Mouse (Mus musculus) leukemia stem cell, adult 10-12 weeks (primary cell): Measurements from ENCODE around the gene Kcnk6. TPM values are rescaled to one million over a fixed set of nuclear protein-coding genes. Genes with fewer than 3 reads are reported as not detected.

Experiments used
- polyA plus RNA-seq: library from polyadenylated mRNA; stranded (reverse); fragments of >175 nt; gene quantifications from 2 replicates; pipeline ENCODE4 v1.2.3, GENCODE M21; 2012; ENCODE audit warnings: low replicate concordance

The Kcnk6 gene
- polyA plus RNA-seq, result 3.2 and 4.6 TPM in 2 replicates

DNA sequence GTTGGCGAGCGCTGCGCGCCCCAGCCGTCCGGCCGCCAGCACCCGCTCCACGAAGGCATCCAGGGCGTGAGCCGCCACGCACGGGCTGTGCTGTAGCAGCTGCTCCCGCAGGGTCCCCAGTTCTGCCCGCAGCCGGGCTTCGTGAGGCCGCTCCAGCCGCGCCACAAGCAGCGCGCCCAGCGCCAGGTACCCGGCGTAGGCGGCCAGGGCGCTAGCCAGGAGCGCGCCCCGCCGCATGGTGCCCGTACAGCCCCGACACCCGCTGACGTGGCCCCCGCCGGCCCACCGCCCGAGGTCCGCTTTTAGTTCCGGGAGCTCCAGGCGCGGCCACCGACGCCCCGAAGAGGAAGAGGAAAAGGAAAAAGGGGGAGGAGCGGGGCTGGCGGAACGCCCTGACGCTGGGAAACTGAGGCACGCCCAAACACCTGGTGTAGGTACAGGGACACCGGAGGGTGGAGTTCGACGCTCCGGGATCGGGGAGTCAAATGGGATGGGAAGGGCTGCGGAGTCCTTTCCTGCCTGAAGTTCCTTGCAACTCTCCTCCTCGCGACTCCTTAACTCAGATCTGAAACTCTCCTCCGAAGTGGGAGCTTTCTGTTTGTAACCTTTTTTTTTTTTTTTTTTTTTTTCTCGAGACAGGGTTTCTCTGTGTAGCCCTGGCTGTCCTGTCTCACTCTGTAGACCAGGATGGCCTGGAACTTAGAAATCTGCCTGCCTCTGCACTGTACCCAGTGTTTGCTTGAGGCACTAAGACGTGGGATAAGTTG is at the start of gene Kcnk6:
Kcnk6 (minus strand) TSS at position 269 of the 767 bp plus-strand sequence.

DNA sequence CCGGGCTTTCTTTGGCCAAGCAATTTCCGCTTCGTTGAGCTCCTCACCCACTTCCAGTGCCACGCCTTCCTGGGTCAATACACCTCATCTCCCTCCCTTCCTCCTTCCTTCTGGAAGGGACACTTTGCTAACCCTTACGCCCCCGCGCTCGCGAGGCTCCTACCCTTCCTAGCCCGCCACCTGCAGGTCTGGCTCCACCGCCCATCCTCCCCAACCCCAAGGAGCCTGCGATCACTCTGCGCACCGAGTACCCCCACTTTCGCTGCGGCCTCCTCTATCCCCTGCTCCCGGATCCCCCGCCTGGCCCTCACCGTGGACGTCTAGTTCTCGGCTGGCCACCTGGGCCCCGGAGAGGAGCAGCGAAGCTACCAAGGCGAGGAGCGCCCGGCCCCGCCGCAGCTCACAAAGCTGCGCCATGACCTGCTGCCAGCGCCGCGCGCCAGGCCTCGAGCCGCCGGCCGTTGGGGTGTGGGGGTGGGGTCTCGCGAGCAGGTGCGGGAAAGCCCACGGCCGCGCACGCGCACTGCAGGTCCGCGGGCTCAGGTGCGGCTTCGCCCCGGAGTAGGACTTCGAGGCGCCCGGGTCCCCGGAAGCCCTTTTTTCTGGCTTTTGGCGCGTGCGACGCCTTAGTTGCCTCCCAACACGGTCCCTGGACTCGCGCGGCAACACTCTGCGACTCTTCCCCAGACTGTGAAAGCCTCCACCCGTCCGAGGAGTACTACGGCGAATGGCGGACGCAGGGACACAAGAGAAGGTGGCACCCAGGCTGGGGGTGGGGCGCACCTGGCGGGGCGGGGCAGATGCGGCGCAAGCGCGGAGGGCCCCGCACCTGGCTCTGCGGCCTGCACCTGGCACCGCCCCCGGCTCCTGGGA is 49.1 kb upstream of the Kcnk6 start, which contains the start of gene Spint2:
Spint2 (minus strand) TSS at position 712 of the 873 bp plus-strand sequence.

DNA sequence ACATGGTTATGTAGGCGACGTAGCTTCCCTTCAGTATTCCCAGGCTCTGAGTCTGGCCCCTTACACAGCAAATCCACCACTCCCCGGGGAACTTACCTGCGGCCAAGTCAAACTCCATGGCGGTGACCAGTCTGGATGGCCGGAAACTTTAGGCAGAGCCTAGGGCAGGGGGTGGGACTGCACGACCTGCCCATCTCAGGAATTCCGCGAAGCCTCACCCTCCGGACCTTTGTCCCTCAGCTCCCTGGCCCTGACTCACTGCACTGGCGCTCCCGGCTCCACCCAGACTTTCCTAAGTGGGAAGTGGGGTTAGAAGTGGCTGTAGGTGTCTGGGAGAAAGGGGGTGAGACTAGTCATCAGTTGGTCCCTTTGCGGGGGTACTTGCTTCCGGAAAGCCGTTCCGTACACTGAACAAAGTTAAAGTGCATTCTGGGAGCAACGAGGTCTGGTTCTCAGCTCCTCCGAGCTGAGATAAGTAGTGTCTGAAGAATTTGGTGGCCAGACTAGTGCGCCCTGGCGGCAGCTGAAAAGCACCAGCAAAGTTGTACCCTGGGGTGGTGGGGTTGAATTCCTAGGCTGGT is 16.0 kb upstream of the Kcnk6 start, which contains the start of gene 2200002D01Rik:
2200002D01Rik (minus strand) TSS at position 206 of the 581 bp plus-strand sequence.

DNA sequence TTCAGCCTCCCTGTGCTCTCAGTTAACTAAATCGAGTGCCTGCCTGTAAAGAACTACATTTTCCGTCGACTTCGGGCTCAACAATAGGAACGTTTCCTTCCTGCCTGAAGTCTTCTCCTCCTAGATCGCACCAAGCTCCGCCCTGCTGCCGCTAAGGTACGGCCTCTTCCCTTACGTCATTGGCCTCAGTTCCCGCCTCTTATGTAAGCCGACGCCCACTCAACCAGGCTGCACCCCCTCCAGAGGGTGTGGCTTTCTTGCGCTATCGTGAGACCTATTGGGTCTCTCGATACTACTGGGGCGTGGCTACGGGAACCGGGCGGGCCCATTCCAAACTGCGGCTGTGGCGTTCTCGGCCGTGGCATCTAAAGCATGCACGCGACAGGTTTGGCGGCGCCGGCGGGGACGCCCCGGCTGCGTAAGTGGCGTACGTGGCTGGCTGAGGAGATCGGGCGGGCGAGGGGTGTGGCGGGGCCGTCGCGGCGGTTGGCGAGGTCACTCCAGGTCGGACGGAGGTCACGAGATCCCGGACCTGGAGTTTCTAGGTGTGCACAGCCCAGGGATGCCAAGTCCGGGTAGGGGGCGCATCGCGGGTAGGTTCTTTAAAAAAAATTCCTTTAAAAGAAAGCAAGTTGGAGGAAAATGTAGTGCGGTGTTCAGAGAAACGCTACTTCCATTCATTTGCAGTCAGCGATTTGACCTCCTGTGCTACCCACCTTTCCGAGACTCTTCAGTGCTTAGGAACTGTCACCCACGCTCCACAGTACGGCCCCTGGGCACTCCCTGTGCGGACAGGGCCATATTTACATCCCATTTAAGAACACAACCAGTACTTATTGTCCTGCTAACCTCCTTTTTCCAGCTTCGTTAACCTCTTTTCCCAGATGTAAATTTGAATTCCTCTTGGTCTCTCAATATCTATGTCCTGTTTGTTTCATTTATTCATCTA is 6.0 kb upstream of the Kcnk6 start, which contains the start of gene Yif1b:
Yif1b (plus strand) TSS at position 311 of the 949 bp plus-strand sequence.

DNA sequence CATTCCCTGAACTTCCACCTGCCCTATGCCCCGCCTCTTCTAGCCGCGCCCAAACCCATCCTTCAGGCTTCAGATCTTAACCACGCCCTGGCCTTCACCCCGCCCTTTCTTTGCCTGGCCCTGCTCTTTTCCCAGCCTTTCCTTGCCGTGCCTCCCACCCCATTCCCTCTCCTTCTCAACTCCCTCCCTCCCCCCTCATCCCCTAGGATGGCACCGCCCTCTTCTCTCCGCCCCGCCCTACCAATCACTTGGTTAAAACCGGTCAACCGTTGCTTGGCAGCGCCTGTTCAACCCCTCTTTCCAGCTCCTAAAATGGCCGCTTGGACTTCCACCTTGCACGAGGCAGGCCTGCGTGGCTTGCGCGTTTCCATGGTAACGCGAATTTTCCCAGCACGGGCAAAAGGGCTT is 18.6 kb downstream of the Kcnk6 start, which contains the start of gene Catsperg1:
Catsperg1 (minus strand) TSS at position 361 of the 408 bp plus-strand sequence.

DNA sequence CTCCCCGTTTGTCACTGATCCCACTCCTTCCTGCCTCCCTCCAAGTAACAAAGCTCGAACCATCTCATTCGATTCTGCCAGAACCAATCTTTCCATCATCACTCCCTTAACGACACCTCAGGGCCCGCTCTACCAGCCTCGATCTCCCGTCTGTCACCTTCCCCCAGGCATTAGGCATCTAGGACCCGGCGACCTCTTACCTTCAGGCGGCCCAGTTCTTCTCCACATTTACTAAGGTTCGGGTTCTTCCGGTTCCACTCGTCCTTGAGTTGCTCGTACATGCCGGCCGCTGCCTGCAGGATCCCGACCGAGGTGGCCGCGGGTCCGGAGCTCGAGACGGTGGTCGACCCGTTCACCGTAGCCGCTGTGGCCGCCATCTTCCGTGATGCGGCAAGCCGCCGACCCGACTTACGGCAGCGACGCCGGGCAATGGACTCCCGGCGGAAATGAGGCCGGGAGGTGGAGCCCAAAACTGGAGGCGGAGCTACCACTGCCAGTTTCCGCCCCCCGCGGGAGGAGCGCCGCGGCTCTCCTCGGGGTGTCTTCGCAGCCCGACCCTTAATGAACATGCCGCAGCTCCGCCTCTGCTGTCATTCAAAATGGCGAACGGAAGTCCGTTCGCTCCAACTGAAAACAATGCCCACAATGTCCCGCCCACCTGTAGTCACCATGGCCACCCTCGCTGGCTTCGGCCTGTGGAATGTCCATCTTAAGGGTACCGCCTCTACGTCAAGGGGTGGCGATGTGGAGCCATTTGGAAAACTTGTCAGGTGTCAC is 52.0 kb downstream of the Kcnk6 start, which contains the start of gene Psmd8:
Psmd8 (minus strand) TSS at position 625 of the 777 bp plus-strand sequence.

Other genes with a start within 250 kb of the Kcnk6 start
- 0.17 and 0.19 TPM in 2 replicates for gene Ryr1, start 107.3 kb downstream of the Kcnk6 start, polyA plus RNA-seq
- gene Rasgrp4, start 97.7 kb downstream of the Kcnk6 start, polyA plus RNA-seq, result 4.1 and 5.1 TPM in 2 replicates
- 14.5 and 18.4 TPM in 2 replicates for gene Fam98c, start 76.3 kb downstream of the Kcnk6 start, polyA plus RNA-seq
- gene Ggn, start 62.3 kb downstream of the Kcnk6 start, polyA plus RNA-seq, result 0.23 and 0.27 TPM in 2 replicates
- 0.86 and 0.90 TPM in 2 replicates for gene Spred3, start 62.1 kb downstream of the Kcnk6 start, polyA plus RNA-seq
- gene Psmd8, start 51.8 kb downstream of the Kcnk6 start, polyA plus RNA-seq, result 68.3 and 78.8 TPM in 2 replicates
- 0.18 TPM in 1 of 2 replicates, not detected in the other for gene Catsperg1, start 18.5 kb downstream of the Kcnk6 start, polyA plus RNA-seq
- 175 and 329 TPM in 2 replicates for gene Yif1b, start 5.8 kb upstream of the Kcnk6 start, polyA plus RNA-seq
- 0.27 and 0.43 TPM in 2 replicates for gene 2200002D01Rik, start 16.0 kb upstream of the Kcnk6 start, polyA plus RNA-seq
- gene Spint2, start 49.4 kb upstream of the Kcnk6 start, polyA plus RNA-seq, result 28.4 and 81.0 TPM in 2 replicates
- gene Ppp1r14a, start 56.8 kb upstream of the Kcnk6 start, polyA plus RNA-seq, result 3.5 and 20.1 TPM in 2 replicates
- gene Dpf1, start 71.4 kb upstream of the Kcnk6 start, polyA plus RNA-seq, result 42.7 and 46.6 TPM in 2 replicates